Mouse (Mus musculus) cerebellum, adult 8-10 months (tissue): ENCODE data around the gene Mob3b.

Experiments used
- DNase-seq: peaks from one replicate; pipeline ENCODE4 v3.0.0; 2022

Gene Mob3b

DNA sequence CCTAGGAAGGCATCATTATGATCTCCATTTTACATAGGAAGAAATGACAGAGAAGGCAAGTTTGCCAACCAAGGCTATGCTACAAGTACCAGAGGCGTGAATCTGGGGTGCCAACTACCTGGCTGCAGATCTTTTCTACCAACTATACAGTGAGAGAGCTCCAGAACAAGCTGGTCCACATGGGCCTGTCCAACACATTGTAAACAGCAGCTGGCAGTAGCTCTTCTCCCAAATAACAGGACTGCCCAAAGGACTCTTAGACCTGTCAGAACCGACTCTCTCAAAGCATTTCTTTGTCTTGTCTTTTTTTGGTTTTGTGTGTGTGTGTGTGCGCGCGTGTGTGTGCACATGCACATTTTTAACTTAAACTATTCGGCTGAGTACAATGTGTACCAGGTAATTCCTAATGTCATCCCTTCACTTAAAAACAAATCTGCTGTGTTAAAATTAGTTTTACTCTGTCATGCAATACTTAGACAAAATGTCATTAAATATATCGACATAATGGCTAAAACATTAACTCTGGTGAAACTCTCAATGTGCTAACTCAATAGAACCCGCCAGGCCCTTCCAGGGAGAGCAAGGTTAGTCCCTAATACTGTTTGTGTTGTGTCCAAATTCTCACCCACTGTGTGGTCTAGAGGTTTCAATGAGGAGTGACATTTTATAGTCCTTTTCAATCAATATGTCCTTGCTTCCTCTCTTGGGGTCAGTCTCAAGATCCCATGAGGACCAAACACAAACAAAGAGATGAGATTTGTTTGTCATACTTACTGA is 153.5 kb downstream of the Mob3b start:
- DNase-seq: no peak

- DNase-seq: no peak
Observed at GRCm38 (mm10) chr4:34996616-34997015, 160.7 kb downstream of the Mob3b start.

- no peak for DNase-seq
Observed at GRCm38 (mm10) chr4:34993639-34993975, 163.7 kb downstream of the Mob3b start.

DNA sequence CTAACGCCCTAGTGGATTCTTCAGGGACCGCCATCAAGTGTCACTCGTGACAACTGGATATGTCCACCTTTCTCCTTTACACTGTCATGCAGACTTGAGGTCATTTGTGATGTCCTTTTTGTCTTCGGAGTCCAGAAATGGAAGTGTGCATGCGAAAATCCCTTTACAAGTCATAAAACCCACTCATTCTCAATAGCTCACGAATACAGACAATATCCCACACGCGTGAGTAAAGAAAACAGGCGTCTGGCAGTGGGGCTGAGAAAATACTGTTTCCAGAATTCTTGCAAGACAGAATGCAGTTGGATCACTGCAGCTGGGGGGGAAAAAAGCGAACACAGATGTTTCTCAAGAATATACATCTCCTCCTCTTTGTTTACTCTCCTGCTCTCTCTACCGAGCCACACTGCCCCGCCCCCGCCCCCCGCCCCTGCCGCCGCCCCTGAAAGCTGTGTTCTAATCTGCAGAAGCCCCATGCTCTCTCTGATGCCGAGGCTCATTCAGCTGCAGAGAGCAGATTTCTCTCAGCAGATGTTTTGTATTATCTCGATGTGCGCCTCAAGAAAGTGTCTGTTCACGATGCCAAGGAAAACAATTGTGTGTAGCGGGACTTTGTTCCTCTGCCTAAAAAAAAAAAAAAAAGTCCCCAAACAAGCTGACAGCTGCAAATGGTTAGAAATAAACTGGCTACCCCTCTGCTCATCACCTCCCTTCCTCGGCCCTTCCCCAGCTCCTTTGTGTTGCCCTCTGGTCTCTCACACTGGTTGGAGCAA is 164.2 kb downstream of the Mob3b start:
- no peak for DNase-seq

DNA sequence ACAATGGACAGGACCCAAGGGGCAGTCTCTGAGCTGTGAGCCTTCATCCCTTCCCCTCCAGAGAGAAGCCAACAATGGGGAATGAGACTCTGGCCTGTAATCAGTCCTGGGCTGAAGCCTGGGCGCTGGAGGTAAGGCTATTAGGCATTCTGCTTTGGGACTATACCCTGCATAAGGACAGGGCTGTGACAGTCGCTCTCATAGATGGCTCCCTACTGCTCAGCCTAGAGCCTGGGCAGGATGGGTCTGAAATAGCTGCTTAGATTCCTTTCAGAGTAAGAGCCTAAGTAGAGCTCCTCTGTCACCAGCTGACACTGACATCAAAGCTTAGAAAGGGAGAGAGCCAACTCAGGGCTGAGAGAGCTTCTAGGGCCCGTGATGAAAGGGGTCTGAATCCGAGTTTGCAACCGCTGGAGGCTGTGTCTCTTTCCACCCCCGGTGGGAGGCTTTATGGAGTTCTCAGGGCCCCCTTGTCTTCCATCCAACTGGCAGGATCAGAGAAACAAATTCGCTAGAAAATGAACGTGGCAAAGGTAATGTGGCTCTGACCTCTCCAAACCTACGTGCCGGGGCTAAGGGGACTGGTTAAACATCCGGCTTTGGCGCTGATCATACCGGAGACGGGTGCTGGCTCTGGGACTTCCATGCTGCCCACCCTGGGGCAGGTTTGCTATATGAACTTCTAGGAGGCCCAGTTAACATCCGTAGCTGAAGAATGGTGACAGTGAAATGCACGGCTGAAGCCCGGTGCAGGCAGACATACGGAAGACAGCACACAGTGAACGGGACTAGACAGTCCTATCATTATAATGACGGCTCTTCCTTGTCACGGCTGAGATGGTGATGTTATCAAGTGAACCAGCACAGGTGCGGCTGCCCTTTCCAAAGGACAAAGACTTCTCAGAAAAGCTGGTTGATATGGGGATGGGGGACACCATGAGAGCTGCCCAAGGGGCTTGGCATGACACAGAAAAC is 165.1 kb downstream of the Mob3b start:
- DNase-seq: no peak

DNA sequence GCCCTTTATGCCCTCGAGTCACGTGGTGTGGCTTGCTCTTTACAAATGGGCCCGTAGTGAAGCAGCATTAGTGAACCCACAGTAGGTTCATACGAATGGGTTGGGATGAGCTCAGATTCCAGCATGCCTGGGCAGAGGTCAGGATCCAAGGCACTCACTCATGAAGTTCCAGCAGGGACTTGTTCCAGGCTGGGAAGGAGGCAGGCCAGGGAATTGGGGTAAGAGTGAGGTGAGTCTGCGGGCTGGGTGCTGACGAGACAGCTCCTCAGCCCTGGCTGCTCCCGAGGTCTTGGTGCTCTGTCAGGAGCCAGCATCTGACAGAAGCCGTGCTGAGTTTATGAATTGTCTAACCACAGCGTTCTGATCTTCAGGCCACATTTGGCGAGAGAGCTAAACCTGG is 166.2 kb downstream of the Mob3b start:
- no peak for DNase-seq

DNA sequence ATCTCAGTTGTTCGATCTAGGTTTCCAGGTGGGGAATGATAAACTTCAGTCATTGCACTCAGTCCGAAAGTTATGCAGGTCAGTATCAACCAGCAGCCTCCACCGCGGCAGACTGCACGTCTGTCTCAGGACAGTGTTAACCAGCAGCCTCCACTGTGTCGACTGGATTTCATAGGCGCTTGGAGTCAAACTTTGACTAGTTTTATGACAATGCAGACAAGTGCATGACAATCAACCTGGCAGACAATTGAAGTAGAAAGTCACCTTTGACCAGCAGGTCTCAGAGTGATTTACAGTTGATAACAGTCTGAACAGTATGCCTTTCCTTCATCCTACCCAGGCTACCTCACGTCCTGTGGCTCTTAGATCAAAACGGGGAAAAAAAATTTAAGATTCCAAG is 166.6 kb downstream of the Mob3b start:
- no peak for DNase-seq

- DNase-seq: no peak
Observed at GRCm38 (mm10) chr4:34987568-34987967, 169.7 kb downstream of the Mob3b start.

DNA sequence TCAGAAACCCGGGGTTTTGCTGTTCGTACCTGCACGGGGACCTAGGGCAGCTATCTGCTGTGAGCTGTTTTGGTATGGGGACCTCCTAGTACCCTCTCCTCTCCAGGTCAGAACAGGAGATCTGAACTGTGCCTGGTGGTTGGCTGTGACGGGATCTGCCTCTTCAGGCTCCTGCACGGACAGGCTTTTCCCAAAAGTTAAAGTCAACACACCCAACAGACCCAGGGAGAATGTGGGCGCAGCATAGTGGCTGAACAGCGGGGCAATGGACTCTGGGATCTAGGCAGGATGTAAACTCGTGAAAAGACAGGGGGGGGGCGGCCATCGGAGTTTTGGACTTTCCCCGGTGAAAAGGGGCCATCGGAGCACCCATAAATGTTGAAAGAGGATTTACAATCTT is 170.2 kb downstream of the Mob3b start:
- no peak for DNase-seq

DNA sequence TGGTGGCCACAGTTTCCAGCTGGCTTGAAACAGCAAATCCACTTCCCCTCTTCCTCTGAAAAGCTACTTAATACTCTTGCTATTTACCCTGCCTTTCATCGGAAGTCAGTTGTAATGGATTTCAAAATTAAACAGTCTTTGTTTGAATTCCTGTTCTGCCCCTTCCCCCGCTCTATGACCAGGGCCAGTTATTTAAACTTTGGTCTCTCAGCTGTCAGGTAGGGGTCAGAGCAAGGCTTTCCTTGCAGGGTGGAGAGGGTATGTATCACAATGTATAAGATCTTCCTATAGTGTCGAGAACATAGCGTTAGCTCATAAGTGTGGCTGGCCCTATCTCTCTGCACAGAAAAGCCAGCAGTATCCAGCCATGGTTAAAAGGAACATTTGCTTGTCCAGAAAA is 170.6 kb downstream of the Mob3b start:
- no peak for DNase-seq

DNA sequence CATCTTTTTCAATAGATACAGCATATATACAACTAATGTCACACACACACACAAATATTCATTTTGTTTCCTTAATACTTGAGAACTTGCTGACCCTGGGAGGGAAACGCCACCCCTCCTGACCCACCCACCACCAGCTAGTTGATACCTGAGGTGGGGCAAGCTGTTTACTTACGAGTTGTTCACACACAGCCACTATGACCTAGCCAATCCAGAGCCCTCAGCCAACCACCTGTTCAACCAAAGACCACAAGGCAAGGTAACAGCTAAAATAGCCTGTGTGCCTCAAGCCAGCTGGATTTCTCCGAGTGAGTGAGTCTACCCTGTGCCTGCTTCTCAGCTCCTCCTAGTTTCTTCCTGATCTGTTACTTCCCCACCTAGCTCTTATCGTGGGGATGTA is 172.9 kb downstream of the Mob3b start:
- no peak for DNase-seq

DNA sequence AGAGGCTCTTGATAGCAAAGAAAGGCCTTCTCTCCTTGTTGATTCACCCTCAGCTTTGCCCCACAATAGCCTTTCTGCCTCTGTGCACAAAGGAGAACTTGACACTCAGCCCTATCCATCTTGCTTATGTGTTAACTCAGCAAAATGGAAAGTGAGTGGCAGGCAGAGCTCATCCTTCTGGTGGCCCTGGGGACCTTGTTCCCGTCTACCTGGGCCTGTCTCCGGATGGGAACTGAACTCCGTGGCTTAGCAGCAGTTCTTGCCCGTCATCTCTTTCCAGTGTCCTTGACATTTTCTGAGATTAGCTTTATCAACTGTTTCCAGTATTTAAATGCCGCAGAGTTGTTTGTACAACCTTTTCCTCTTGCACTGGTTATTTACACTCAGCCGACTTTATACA is 173.8 kb downstream of the Mob3b start:
- DNase-seq: no peak

GRCm38 (mm10) chr4:34981301-34982172 is 175.7 kb downstream of the Mob3b start:
- DNase-seq: no peak

DNA sequence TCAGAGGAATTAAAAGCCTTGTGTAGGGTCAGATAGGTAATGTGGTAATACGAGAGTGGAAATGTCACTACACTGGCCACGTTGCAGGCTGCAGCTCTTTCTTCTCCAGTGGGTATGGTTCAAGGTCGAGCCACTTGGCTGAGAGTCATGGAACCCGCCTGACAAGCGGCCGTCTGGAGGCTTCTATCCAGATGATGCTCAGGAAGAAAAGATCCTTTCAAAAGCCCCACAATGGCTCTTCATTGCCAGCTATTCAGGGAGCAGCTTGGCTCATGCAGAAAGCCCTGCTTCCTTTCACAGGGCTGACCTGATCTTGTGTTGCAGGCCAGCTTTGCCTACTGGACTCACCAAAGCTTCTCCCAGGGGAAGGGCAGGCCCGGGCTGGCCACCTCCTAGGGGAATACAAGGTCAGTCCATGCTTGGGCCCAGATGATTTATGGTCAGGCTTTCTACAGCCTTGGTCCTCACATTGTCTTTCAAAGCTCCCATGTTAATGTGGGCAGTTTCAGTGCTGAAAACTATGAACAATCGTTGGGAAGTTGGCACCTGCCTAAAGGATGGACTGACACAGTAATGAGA is 176.7 kb downstream of the Mob3b start:
- no peak for DNase-seq

GRCm38 (mm10) chr4:34976916-34977702 is 180.2 kb downstream of the Mob3b start:
- no peak for DNase-seq

GRCm38 (mm10) chr4:34976331-34976778 is 180.9 kb downstream of the Mob3b start:
- DNase-seq: peak; percentile 61

DNA sequence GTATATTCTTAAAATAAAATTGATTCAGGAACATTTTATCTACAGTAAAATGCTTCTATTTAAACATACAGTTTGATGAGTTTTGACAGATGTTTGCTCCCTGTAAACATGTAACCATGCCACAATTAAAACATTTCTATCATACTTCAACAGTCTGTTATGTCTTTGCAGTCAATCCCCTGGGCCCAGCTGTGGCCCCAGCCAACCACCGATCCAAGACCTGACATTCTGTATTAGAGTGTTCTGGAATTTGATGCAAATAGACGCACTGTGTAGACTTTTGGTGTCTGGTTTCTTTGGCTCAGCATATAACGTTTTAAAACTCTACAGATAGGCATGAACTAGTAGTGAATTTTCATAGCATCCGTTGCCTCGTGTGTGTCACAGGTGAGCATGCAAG is 182.5 kb downstream of the Mob3b start:
- DNase-seq: no peak

DNA sequence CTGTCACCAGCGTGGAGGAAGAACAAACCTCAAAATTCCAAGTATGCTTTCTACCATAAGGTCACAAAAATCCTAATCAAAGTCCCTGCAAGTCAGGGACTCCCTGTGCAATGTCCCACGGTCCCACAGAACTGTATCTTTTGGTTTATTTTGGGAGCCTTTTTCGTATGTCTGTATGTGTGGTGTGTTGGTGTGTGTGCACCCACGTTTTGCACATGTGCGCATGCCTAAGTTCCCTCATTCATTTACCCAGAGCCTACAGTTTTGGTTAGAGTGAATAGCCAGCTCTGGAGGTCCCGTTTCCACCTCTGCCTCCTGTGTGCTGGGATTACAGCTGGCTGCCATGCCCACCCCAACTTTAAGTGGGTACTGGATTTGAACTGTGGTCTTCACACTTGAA is 189.7 kb downstream of the Mob3b start:
- DNase-seq: no peak

DNA sequence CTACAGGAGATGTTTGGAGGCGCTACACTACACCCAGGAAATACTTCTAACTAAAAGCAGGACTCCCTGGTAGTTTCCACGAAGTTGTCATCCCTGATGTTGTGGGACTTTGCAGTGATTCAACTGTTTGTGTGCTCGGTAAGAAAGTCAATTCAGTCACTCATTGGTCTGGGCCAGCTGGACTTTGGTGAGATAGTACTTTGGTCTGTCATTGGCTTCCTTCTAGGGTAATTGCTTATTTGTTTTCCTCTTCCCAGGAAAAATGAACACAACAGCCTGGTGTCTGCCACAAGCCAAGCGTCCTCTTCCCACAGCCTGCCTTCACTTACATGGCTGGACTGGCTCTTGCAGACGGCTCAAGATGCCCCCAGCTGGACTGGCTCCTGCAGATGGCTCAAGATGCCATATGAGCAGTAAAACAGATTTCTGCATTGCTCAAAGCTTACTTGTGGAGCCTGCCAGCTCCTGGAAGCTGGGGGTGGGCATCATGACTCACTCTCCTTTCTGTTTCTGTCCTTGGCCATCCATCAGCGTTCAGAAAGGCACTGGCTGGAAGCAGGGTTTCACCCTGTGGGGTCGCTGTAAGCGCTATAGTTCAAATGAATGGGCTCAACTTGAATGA is 190.8 kb downstream of the Mob3b start:
- DNase-seq: no peak

DNA sequence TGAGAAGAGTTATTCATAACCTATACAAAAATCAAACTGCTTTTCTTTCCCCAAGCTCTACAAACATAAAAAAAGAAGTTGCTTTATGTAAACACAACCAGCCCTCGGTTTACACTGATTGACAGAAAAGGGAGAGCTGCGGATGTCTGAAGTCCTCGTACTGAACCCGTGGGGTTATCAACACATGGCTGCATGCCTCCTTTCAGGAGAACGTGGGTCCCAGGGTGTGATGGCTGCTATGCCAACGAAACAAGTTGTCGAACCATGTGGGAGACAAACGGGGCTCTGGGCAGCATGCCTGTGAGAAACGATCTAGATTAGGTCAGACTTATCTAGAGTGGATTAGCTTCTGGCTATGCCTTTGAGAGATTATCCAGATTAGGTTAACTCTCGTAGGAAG is 192.4 kb downstream of the Mob3b start:
- no peak for DNase-seq

DNA sequence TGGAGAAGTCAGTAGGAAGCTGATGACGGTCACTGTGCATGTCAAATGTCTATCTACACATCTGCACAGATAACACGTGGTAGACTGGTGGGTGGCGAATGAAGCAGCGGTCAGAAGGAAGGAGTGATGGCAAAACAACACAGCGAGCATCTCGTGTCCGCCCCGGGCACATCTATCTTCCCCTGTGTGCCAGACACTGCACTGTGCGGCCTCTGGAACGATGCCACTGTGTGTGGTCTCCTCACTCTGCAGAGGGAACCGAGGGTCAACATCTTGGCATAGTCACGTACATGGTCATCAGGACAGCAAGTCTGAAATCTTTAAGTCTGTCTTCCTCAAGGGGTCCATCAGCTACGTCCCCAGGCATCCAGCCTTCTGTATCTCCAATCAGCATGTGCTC is 193.3 kb downstream of the Mob3b start:
- DNase-seq: no peak
